Mouse (Mus musculus) urinary bladder, postnatal 25 days (tissue): ENCODE data around the gene Atp2c2.

ENCODE experiments used
- DNase-seq: peaks from one replicate; pipeline ENCODE4 v3.0.0; 2022; ENCODE audit warnings: low spot score

Gene Atp2c2

DNA sequence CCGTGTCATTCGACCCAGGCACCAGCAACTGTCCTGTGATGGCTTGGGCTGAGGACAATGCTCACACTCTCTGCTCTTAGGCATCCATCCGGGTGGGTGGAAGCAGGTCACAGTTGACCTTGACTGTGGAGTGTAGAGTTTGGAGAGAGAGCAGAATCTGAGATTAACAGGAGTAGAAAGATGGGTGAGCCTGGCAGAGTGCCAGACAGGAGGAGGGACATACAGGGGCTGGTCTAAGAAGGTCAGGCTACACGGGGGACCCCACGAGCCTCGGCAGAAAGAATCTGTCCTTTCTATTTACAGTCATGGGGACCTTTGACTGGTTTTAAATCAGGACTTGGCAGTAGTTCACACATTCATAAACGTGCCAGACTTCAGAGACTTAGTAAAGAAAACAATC lies 3.2 kb downstream of the Atp2c2 start:
- DNase-seq = no peak

- DNase-seq = no peak
These were observed 7.3 kb downstream of the Atp2c2 start for GRCm38 (mm10) chr8:119707146-119707545.

- DNase-seq = no peak
These were observed 8.7 kb downstream of the Atp2c2 start for GRCm38 (mm10) chr8:119708471-119708870.

DNA sequence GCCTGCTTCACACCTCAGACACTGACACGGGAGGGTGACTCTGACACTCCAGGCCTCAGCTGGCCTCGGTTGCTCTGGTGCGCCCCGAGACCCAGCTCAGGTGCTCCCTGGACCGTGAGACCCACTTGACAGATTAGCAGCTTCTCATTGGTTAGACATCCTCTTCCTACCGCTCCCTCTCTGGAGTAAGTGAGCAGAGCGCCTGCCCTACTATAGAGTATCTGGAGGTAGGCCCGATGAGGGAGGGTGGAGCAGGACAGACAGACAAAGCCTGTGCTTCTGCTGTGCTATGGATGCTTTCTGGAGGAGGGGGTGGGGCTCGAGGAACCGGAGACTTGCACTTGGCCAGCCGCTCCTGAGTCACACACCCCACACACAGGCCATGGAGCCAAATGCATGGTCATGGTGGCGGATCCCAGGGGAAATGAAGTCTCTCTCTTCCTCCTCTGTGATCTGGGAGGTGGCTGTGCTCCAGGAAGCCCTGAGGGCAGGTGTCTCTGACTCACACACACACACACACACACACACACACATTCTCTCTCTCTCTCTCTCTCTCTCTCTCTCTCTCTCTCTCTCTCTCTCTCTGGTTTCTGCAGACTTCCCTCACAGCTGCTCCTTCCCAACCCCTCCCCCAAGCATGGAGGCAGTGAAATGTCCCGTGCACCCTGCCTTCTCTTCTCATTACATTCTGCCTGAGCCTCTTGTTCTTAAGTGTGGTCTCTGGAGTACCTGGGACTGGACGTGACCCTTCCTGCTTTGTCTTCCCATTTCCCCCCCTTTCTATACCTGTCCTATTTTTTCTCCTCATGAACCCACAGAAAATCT lies 9.3 kb downstream of the Atp2c2 start:
- DNase-seq = no peak

DNA sequence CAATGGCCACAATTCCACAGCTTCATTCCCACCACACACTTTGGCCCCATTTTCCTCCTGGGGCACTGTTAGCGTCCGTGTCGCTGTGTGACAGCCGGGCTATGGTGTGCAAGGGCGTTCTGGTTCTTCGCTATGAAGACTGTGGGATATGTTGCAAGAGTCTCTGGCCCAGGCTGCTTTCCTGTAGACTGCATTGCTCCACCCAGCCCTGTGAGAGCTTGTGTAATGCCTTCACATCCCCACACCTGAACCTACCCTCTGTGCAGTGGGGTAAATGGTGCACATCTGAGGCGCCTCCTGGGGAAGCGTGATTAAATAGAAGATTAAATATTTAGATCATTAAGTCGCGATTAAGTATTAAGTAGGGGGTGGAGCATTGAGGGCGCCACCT lies 9.9 kb downstream of the Atp2c2 start:
- DNase-seq = no peak

DNA sequence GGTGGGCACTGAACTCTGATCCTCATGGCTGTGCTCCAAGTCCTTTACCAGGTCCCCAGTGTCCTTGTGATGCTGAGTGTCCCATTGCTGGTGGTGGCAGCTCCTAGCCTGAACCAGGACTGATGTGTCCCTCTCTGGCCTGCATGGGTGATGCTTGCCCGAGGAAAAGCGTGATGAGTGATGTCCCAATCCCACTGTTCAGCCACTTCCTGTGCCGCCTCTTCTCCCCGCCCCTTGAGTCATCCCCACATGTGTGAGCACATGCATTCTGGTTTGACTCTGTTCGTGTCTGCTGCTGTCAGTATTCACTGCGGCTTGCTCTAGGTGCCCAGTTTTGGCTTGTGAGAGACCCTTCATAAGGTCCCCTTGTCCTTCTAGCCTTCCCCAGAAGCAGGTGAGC lies 12.4 kb downstream of the Atp2c2 start:
- DNase-seq = peak; percentile 52

GRCm38 (mm10) chr8:119713421-119713820 lies 13.6 kb downstream of the Atp2c2 start:
- no peak for DNase-seq

DNA sequence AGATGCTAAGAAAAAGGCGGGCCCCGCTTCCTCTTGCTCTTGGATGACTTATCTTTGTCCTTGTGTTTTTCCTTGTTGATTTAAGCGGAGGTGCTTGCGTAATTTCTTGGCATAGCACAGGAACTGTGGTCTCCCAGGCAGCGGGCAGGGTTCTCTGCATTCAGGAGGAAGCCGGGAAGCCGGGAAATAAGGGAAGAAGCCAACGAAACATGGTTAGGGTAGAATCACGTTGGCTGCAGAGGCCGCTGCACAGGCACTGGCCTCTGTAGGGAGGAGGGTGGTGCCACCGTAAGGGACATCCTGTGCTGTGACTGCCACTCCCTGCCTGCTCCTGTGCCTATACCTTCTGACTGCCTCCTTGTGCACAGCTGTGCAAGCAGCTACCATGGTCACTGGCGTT lies 15.4 kb downstream of the Atp2c2 start:
- no peak for DNase-seq

DNA sequence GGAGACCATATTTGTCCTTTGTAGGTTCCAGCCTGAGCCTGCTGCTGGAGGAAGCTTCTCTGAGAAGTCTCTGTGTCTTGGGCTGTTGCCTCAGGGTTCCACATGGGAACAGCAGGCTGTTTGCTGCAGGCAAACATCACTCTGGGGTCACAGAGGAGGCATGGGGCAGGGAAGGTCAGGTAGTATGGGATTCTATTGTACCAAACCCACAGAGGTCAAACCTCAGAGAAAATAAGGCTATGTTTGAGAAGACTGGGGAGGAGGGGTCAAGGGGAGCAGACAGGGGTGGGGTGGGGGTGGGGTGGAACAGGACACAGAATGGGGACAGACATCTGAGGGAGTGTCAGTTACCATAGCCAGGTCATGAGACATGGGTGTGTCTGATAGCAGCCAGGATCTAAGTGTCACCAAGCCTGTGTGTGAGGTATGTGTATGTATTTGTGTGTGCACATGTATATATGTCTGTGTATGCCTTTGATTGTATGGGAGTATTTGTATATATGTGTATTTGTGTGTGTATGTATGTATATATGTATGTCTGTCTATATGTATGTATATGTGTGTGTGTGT lies 17.0 kb downstream of the Atp2c2 start:
- DNase-seq = no peak

GRCm38 (mm10) chr8:119717765-119718164 lies 18.0 kb downstream of the Atp2c2 start:
- no peak for DNase-seq

GRCm38 (mm10) chr8:119719011-119719501 lies 19.2 kb downstream of the Atp2c2 start:
- DNase-seq = no peak

DNA sequence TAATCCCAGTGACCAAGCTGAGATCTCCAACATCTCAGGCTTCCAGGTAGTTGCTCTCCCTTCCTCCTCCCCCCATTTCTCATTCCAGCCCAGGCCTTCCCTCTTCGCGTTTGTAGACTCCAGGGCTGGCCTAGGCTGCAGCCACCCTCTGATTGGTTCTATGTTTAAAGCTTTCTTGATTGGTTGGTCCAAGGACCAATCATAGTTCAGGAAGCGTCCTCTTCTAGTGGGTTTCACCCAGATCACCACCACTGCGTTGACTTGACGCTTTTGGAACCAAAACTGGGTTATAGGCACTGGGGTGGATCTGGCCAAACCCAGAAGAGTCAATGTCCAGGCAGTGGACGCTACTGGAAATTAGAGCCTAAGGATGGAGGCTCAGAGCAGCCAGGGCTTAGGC lies 22.5 kb downstream of the Atp2c2 start:
- DNase-seq = no peak

GRCm38 (mm10) chr8:119723676-119724075 lies 23.9 kb downstream of the Atp2c2 start:
- no peak for DNase-seq

DNA sequence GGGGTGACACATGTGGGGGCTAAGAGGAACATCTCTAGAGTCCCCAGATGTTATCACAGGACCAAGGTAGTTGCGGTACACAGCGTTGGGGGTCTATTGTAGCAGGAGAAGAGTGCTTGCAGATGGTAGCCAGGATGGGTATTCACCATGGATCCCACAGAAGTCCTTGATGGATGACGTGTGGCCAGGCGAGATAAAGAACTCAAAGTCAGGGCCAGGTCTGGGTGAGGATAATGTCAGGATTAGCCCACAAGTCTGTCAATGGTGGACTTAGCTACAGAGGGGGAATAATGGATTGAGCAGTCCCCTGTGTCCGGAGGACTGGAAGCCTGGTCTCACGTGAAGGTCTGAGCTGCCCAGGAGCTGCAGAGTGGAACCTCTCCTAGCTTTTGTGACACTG lies 24.8 kb downstream of the Atp2c2 start:
- no peak for DNase-seq

GRCm38 (mm10) chr8:119727093-119727492 lies 27.3 kb downstream of the Atp2c2 start:
- no peak for DNase-seq

DNA sequence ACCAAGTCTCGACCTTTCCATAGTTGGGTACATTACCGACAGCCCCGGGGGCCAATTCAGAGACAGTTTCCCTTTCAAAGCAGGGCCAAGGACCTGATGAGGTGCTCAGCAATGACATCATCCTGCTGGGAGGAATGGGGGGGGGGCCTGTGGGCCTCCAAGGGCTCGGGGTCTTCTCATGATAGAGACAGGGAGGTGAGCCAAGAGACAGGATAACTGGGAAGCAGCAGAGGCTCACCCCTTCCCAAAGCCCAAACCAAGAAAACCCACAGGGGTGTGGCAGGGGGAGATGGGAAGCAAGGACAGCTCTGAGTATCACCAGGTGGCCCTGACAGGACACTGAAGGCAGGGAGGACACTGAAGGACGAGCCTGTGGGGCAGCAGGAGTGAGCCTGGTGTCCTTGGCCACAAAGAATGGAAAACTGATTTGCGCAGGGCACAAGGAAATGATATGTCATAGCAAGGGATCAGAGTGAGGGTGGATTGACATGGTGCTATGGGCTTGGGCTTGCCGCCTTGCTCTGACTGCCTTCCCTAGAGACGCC lies 28.6 kb downstream of the Atp2c2 start:
- no peak for DNase-seq

DNA sequence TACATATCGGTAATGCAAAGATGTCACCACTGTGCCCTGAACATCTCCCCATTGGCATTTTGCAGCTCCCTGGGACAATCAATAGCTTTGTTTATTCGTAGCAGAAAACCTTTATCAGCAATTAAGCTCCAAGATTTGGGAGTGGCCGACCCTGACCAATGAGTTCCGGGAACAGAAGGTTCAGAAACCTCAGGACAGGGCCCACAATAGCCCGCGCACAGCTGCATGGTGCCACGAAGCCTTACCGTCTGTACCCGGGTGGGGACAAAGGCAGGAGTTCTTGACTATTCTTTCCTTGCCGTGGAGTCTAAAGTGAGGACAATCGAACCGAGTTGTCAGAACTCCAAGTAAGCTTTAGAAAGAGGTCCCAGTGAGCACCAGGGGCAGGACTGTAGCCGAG lies 32.3 kb downstream of the Atp2c2 start:
- DNase-seq = no peak

DNA sequence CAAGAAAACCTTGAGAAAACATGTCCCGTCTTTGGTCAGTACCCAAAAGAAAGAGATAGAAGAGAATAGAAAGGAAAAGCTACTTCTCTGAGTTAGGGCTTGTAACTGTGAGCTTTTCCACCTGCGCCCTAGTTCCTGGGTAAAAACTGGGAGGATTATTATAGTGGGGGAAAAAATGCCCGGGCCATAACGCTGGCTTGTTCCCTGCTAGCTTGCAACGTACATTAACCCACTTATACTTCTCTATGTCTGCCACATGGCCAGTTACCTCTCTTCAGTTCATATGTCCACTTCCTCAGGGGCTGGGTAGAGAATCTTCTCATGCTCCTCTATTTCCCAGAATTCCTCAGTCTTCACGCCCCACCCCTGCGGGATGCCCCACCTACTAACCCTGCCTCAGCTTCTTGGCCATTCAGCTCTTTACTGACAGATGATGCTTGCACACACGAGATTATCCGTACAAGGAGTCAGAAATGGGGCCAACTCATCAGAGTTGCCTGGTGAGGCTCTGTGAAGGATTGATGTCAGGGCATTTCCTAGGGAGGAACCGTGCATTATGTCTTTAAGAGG lies 36.6 kb downstream of the Atp2c2 start:
- no peak for DNase-seq

DNA sequence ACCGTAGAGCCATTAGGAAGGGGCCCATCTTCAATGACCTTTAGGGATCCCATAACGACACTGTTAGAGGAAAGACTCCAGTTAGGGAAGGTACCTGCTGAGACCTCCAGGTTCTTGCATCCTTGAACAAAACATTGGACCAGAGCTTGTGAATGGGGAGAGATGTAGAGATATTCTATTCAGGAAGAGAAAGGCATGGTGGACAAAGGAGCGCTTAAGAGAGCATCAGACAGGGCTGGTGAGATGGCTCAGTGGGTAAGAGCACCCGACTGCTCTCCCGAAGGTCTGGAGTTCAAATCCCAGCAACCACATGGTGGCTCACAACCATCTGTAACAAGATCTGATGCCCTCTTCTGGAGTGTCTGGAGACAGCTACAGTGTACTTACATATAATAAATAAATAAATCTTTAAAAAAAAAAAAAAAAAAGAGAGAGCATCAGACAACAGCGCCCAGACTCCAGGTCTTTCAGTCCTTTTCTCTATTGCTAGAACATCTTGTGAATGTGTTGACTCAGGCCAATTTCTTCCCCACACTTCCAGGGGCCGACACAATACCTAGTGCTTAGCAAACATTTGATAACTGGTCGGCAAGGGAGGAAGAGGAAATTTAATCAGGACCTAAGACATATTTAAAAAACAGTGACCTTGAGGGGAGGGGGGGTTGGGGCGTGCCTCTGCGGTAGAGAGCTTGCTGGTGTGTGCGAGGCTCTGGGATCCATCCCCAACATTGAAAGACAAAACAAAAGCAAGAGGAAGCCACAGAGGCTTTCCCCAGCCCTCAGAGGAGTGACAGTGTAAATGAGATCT lies 37.5 kb downstream of the Atp2c2 start:
- no peak for DNase-seq

DNA sequence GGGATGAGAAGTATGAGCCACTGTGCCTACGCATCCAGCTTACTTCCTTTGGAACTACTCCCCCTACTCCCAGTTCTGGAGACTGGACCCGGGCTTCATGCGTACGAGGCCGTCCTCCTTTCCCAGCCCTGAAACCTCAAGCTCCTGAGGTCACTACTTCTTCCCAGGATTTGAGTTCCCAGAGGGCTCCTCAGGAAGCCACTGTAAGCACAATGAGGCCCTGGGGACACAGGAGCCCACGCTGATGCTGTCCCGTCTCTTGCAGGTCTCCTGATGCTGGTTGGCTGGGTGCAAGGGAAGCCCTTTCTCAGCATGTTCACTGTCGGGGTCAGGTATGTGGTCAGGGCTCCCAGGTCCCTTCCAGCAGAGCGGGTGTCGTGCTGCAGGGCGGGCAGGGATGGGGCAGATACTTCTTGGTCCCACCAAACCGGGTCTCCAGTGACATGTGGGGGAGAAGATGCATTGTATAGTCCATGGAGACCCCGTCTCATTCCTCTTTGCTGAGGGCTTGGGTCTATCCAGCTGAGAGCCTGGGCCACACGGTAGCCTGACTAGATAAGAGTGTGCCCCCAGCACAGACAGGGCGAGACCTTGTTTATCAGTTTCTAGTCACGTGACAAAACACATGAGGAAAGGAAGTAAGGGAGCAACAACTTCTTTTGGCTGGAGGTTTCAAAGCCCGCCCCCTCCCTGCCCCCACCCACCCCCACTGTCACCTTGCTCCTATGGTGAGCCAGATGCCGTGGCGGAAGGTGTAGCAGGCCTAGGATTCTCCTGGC lies 38.5 kb downstream of the Atp2c2 start:
- DNase-seq = no peak

DNA sequence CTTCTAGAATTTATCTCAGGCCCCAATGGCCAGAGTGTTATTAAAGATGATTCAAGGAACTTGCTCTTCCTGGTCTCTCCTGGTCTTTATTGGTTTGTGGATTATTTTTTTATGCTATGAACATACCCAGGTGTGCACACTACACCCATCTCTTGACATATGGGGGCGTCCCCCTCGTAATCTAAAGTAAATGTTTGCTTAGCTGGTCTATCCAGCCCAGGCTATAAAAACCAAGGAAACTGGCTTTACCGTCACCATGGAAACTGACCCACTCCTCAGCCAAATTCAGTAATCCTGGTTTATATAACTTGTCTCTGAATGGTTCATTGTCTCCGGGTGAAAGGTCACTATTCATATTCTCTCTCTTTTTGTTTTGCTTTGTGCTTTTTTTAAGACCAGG lies 40.8 kb downstream of the Atp2c2 start:
- DNase-seq = no peak
